Mouse (Mus musculus): ENCODE data around the gene 4930432K21Rik.

4930432K21Rik gene

GRCm38 (mm10) chr8:84148531-84148850, 666 bp downstream of the 4930432K21Rik start:
- no peak for DNase-seq (ENCODE audit: low spot score)

- DNase-seq (ENCODE audit: low spot score), result no peak
These were observed 1.4 kb downstream of the 4930432K21Rik start for GRCm38 (mm10) chr8:84149181-84149580.

DNA sequence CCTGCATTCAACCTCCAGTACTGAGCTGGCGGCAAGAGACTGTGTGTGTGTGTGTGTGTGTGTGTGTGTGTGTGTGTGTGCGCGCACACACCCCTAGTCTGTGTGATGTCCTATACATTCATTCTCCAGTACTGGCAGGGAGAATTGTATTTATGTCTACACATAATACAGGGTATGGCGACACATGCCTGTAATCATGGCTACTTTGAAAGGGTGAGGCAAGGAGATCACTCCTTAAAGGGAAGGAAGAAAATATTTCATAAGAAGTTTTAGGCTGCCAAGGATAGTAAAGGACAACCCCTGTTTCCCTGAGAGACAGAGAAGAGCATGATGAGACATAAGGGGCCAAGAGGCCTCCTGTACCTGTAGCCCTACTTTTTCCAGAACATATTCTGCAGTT, 9.8 kb downstream of the 4930432K21Rik start:
- no peak for DNase-seq (ENCODE audit: low spot score)

DNA sequence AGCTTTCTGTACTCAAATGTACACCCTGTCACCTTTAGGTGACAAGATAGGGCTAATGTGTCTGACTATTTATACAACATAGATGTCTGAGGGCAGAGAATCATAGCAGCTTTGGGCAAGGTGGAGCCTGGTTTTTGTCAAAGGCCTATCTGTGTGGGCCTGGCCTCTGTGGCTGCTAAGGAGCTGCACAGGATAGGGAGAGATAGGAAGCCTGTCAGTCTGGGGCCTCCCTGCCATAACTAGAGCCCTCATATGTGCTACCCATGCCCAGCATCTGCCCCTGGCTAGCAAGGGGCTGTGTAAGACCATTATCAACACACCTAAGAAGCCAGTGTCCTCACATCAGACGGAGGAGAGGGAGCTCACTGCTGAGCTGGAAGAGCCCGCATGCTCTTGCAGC, 19.9 kb downstream of the 4930432K21Rik start:
- no peak for DNase-seq (ENCODE audit: low spot score)

GRCm38 (mm10) chr8:84170096-84170495, 22.3 kb downstream of the 4930432K21Rik start:
- no peak for DNase-seq (ENCODE audit: low spot score)

DNA sequence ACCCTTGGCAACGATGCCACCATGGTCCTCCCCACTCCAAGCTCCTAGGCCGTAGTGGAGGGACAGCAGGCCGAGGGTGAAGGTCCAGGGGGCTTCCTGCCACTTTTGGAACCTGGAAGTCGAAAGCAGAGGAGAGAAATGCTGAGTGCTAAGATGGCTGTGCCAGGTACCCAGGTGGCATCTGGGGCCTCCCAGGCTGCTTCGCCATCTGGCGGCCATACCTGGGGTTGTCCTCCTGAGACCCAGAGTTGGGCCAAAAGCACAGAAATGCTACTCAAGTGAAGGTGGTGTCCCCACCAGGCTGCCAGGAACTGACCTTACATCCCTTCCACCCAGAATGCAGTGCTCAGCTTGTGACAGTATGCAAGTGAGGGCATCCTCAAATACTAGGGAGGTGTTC, 26.0 kb downstream of the 4930432K21Rik start:
- DNase-seq (ENCODE audit: low spot score), result no peak

- DNase-seq (ENCODE audit: low spot score), result no peak
These were observed 28.7 kb downstream of the 4930432K21Rik start for GRCm38 (mm10) chr8:84176560-84176959.

DNA sequence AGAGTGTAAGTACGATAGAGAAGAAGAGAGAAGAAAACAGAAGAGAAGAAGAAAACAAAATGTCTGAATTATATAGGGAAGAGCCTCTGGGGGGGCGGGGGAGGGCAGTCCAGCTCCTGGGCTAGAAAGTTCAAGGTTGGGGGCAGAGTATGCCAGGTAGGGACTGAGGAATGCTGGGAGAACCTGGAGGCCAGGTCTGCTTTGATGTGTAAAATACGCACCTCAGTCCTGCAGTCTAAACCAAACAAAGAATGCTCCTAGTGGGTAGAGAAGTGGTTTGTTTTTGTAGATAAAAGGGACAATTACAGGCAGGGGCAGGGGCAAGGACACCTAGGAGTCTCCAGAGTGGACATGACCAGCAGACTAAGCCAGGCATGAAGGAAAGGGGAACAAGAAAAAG, 29.6 kb downstream of the 4930432K21Rik start:
- DNase-seq (ENCODE audit: low spot score), result no peak

GRCm38 (mm10) chr8:84178592-84178991, 30.8 kb downstream of the 4930432K21Rik start:
- DNase-seq (ENCODE audit: low spot score), result no peak

- DNase-seq (ENCODE audit: low spot score), result no peak
These were observed 32.1 kb downstream of the 4930432K21Rik start for GRCm38 (mm10) chr8:84179946-84180345.

- no peak for DNase-seq (ENCODE audit: low spot score)
These were observed 32.8 kb downstream of the 4930432K21Rik start for GRCm38 (mm10) chr8:84180530-84181190.

GRCm38 (mm10) chr8:84182833-84183232, 35.0 kb downstream of the 4930432K21Rik start:
- DNase-seq (ENCODE audit: low spot score), result no peak

GRCm38 (mm10) chr8:84183261-84184084, 35.6 kb downstream of the 4930432K21Rik start:
- DNase-seq (ENCODE audit: low spot score), result no peak

DNA sequence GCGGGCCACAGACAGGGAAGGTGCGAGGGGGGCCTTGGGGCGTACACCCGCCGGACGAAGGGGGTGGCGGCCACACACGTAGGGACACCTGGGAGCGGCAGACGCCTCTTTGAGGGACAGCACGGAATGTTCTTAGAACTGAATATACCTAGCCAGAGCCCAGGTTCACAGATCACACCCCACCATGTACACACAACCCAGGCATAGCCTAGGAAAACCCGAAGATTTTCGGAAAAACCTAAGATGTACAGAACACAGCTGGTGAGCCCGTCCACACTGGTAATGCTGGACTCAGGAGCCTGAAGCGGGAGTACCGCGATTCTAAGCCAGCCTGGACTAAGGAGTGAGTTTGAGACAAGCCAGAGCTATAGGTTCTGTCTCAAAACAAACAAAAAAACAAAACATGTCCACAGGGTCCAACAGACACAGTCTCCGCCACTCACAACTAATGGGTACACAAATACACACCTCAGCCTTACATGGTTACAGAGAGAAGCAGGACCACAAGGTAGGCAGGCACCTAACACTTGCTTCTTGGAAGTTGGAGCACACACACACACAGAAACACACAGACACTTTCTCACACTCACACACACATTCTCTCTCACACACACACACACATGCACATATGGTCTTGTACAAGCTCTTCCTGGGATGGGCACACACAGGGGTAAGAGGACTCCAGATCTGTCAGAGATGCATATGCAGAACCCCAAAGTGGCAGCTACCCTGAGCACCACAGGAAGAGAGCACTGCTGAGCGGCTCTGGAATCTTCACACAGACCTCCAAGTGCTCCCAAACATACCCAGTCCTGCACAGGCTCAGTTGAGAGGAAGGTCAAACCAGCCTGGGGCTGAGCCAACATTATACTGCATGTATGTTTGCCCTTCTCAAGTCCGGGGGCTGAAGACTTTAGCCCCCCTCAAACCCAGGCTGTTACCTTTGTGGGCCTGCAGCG, 36.5 kb downstream of the 4930432K21Rik start:
- no peak for DNase-seq (ENCODE audit: low spot score)

DNA sequence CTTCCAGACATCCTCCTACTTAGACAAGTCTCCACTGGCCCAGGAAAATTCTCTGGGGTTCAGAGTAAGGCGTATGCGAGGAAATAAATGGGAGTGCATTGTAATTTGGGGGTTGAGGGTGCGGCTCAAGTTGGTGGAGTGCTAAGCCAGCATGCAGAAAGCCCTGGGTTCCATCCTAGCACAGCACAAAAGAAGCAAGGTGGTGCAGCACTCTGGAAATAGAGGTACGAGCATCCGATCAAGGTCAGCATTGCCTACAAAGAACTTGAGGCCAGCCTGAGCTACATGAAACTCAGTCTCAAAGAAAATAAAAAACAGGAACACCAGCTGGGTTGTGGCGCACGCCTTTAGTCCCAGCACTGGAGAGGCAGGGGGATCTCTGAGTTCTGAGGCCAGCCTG, 37.3 kb downstream of the 4930432K21Rik start, which contains the start of gene Nanos3:
Nanos3 (minus strand) TSS at position 101 of the 400 bp plus-strand sequence.
- DNase-seq (ENCODE audit: low spot score), result no peak

- DNase-seq (ENCODE audit: low spot score), result peak; percentile 82
These were observed 38.7 kb downstream of the 4930432K21Rik start for GRCm38 (mm10) chr8:84186547-84186946.

DNA sequence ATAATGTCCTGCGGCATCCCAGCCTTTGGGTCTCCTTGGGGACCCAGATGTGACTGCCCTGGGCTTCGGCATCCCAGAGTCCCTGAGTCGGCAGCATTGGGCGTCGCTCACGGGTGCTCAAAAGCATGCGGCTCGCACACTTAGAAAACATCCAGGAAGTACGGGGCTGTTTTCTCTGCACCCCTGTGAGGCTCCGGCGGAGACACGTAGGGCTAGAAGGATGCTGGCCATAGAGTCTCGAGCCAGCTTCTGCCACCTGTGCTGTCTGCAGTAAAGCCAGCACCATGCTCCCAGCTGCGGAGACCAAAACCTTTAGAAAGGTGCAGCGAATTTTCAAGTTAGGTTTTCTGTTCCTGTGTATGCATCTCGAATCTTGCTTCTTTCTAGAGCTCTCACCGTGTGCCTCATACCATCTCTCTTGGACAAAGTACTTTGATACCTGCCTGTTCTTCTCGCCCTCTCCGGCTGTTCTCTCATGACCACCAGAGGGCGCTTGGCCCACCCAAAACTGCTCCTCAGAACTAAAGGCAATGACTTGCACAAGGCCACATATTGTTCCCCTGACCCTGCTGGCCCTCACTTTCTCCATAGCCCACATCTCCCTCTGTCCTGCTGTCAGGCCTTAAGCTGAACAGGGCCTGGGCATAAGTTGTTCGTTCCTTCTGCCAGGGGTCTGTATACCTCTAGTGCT, 39.4 kb downstream of the 4930432K21Rik start:
- DNase-seq (ENCODE audit: low spot score), result peak; percentile 78

GRCm38 (mm10) chr8:84188671-84189070, 40.8 kb downstream of the 4930432K21Rik start:
- DNase-seq (ENCODE audit: low spot score), result no peak

- DNase-seq (ENCODE audit: low spot score), result no peak
These were observed 41.8 kb downstream of the 4930432K21Rik start for GRCm38 (mm10) chr8:84189603-84190002.

DNA sequence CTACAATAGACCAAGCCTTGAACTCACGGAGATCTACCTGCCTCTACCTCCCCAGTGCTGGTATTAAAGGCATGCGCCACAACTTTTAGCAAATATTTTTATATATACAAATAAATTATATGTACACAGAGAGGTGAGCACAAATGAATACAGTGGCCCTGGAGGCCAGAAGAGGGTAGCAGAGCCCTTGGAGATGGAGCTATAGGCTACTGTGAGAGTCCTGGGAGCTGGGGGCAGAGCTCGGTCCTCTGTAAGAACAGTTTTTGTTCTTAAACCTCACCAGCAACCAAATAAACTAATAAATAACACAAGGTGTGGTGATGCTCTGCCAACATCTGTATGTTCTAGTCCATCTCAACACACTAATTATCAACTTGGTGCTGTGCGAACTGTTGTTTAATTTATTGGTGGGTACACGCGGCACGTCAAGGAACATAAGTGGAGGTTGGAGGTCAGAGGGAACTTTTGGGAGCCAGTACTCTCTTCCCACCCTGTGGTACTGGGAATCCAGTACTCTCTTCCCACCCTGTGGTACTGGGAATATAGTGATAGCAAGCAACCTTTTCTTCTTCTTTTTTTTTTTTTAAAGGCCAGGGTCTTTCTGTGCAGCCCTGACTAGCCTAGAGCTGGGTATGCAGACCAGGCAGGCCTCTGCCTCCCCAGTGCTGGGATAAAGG, 42.5 kb downstream of the 4930432K21Rik start:
- no peak for DNase-seq (ENCODE audit: low spot score)

DNA sequence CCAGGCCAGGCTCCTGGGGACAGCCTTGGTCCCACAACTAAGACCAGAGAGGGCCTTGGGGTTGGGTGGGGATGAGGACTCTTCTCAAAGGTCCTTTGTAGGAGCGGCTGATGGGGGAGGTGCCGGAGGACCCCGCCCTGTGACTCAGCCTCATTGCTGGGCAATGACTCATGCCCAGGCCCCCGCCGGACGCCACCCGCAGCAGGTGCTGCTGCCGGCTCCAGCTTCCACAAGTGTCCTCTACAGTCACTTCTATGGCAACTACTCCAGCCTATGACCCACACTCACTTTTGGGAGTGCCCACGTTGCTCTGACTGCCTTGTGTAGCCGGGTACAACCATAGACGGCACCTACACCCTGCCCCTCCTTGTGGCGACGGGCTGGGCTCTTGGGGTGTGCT, 44.2 kb downstream of the 4930432K21Rik start:
- peak; percentile 74 for DNase-seq (ENCODE audit: low spot score)
